Mouse (Mus musculus): ENCODE results near the gene Dnajc5.

DNA sequence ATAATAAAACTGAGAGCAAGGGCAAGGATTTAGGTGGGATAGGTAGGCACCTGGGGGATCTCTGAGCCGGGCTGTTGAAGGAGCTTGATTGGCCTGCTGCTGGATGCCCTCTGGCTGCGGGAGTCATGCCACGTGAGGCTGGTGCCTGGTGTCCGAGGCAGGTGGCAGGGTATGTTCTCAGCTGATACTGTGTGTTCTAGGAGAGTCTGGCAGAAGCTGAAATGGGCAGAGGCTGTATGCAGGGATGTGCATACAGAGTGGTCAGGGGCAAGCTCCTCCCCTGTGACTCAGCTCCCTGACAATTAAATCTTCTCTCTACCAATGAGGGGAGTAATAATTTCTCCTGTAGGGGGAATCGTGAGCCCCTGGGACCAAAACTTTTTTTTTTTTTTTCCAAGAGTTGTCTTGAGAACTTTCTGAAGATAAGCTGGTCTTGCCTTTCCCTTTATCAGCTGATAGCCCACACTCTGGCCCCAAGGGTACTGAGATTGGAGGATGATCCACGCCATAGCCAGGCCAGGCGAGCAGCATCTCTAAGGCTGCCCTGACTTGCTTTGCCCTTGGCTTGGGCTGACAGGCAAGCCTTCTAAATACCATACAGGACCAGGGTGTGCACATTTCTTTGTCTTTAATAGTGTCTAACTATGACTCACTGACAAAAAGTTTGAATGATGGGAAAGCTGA, 77.2 kb downstream of the Dnajc5 start:
- TF ChIP-seq ZNF384 (IDR thresholded peaks at IDR 0.05; ENCODE audit: low read depth, low read length) (peak; percentile 95), ZC3H11A (IDR thresholded peaks at IDR 0.05; ENCODE audit: borderline replicate concordance, low read depth, low read length) (no peak), MAFK (IDR thresholded peaks at IDR 0.05; ENCODE audit: insufficient read depth, low read depth, low read length) (no peak), CHD2 (IDR thresholded peaks at IDR 0.05; ENCODE audit: low read depth, low read length) (no peak)
